In the genomic region with DNA sequence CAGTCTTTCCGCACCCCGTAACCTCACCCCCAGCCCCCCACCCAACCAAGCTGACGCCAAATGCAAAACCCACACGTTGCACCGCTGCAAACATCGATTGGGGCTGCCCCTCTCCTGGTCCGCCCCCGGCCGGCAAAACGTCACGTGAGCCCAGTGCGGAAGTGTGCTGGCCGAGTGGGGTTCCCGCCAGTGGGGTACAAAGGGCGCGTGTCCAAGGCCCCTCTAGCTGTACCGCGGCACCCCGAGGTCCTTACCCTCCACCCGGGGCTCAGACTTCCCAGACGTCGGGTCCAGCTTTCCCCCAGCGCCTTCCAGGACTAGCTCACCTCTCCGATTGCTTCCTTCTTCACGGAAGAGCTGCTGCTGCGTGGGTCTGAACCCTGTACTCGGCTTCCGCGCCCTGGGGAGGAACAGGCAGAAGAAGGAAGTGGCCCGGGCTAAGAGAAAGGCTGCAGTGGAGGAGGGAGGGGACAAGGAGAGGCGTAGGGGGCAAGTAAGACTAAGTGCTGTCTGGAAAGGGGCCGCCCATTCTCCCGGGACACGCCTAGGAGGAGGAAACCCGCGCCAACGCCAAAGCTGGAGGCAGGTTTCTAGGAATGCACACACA, we compare ENCODE assay signal across 8 mouse cellular contexts. TPM values are rescaled to one million over a fixed set of nuclear protein-coding genes. Genes with fewer than 3 reads are reported as not detected.
DNase-seq lines count a peak whose midpoint lies in the region; ATAC-seq and TF ChIP-seq lines count a peak whose summit lies in the region.

Gene Abracl (minus strand): TSS at position 548 of the 607 bp plus-strand sequence.

- H3K9ac ChIP-seq in heart, embryonic 12.5 days: peak within 1 kb of the TSS; percentile 97
- H3K9ac ChIP-seq in kidney, embryonic 16.5 days (replicated peaks; ENCODE audit: low read length): peak within 1 kb of the TSS; percentile 82
- H3K9ac ChIP-seq in liver, adult 2 months (ENCODE audit: low read depth, low read length): peak within 1 kb of the TSS; percentile 80

- peak within 1 kb of the TSS; percentile 87 for H3K4me2 ChIP-seq in heart, embryonic 12.5 days
- peak within 1 kb of the TSS; percentile 79 for H3K4me2 ChIP-seq in kidney, embryonic 16.5 days (replicated peaks; ENCODE audit: low read depth, low read length)

- no peaks in the 10 kb centered on the region for H3K27me3 ChIP-seq in heart, embryonic 12.5 days (replicated peaks)
- H3K27me3 ChIP-seq in kidney, embryonic 16.5 days (ENCODE audit: insufficient read depth, low read length): no peaks in the 10 kb centered on the region
- H3K27me3 ChIP-seq in liver, adult 2 months (ENCODE audit: control insufficient read depth, insufficient read depth, low read length): no peaks in the 10 kb centered on the region

- TF ChIP-seq CTCF in liver, adult 2 months (IDR thresholded peaks at IDR 0.05; ENCODE audit: low read depth, low read length): peak; percentile 30; the same call in 1 of the 2 replicates

- H3K4me1 ChIP-seq in brown adipose tissue, adult 24 weeks (ENCODE audit: control insufficient read depth, insufficient read depth, insufficient read length, low read length): 0 out of 2 replicates have a peak, but pooled peaks cover 2% of the 10 kb centered on the region
- peaks cover 13% of the 10 kb centered on the region for H3K4me1 ChIP-seq in heart, embryonic 12.5 days (replicated peaks)
- H3K4me1 ChIP-seq in kidney, embryonic 16.5 days (ENCODE audit: insufficient read depth, low read length): peaks cover 7% of the 10 kb centered on the region
- H3K4me1 ChIP-seq in liver, adult 2 months (ENCODE audit: control insufficient read depth, insufficient read depth, low read length): peaks cover 2% of the 10 kb centered on the region; the same call in 1 of the 2 replicates

- H3K79me2 ChIP-seq in liver, adult 2 months (ENCODE audit: control insufficient read depth, insufficient read depth, low read length): no peaks in the 10 kb centered on the region; the same call in 1 of the 2 replicates

- WGBS in heart, embryonic 12.5 days: under 1% methylated on average over 37 of the region's 37 CpGs
- WGBS in kidney, embryonic 16.5 days: under 1% methylated on average over 37 of the region's 37 CpGs
- WGBS in liver, adult 2 months: under 1% methylated on average over 37 of the region's 37 CpGs

- TF ChIP-seq POLR2A in liver, adult 2 months (IDR thresholded peaks at IDR 0.05; ENCODE audit: extremely low read depth, insufficient read depth, low read length): peak; percentile 46; the same call in 1 of the 2 replicates

- peak; percentile 51 for DNase-seq in liver, adult 2 months (ENCODE audit: extremely low read depth, low read depth, low spot score)
- DNase-seq in spleen, postnatal 4 days (ENCODE audit: low spot score in 2 of 2): peak; percentile 74 to 87

- peak; percentile 87 for ATAC-seq in CD4-positive, CD25-positive, alpha-beta regulatory T cell, adult 4 months
- ATAC-seq in erythroid progenitor cell, adult 5-6 weeks (replicated peaks; ENCODE audit: low FRiP score, poor library complexity, severe bottlenecking): peak; percentile 77
- ATAC-seq in heart, embryonic 12.5 days (ENCODE audit: insufficient number of reproducible peaks, low FRiP score): peak; percentile 91
- peak; percentile 96 for ATAC-seq in kidney, embryonic 16.5 days (ENCODE audit: low FRiP score, low TSS enrichment)
- peak; percentile 96 for ATAC-seq in monocyte, adult 5-6 weeks (replicated peaks; ENCODE audit: insufficient number of reproducible peaks, low FRiP score, low TSS enrichment, poor library complexity, severe bottlenecking)

- H3K27ac ChIP-seq in brown adipose tissue, adult 24 weeks (replicated peaks; ENCODE audit: low read depth, low read length): peak within 1 kb of the TSS; percentile 82
- H3K27ac ChIP-seq in heart, embryonic 12.5 days (ENCODE audit: poor library complexity, severe bottlenecking): peak within 1 kb of the TSS; percentile 99
- H3K27ac ChIP-seq in kidney, embryonic 16.5 days (ENCODE audit: low read length): peak within 1 kb of the TSS; percentile 93
- peak within 1 kb of the TSS; percentile 68 for H3K27ac ChIP-seq in liver, adult 2 months (replicated peaks; ENCODE audit: insufficient read depth, low read depth, low read length)

- no peaks in the 10 kb centered on the region for H3K9me3 ChIP-seq in heart, embryonic 12.5 days (replicated peaks)
- no peaks in the 10 kb centered on the region for H3K9me3 ChIP-seq in kidney, embryonic 16.5 days (ENCODE audit: low read length)

- H3K4me3 ChIP-seq in brown adipose tissue, adult 24 weeks (ENCODE audit: insufficient read depth, low read depth, low read length): peak within 1 kb of the TSS; percentile 93
- peak within 1 kb of the TSS; percentile 97 for H3K4me3 ChIP-seq in heart, embryonic 12.5 days
- H3K4me3 ChIP-seq in kidney, embryonic 16.5 days (ENCODE audit: low read length): peak within 1 kb of the TSS; percentile 79
- peak within 1 kb of the TSS; percentile 82 for H3K4me3 ChIP-seq in liver, adult 2 months (ENCODE audit: insufficient read depth, low read depth, low read length)

- H3K36me3 ChIP-seq in heart, embryonic 12.5 days: peaks cover 12% of the 10 kb centered on the region
- H3K36me3 ChIP-seq in kidney, embryonic 16.5 days (ENCODE audit: insufficient read depth, low read length): peaks cover 5% of the 10 kb centered on the region; the same call in 1 of the 2 replicates
- H3K36me3 ChIP-seq in liver, adult 2 months (ENCODE audit: control insufficient read depth, insufficient read depth, low read length): 0 out of 2 replicates have a peak, but pooled peaks cover 1% of the 10 kb centered on the region

RNA-seq across cellular contexts. Expression of gene Abracl, which starts in this region (rescaled TPM):
- 100 to 1,000 TPM; 346 to 495 TPM for polyA plus RNA-seq in CD4-positive, CD25-positive, alpha-beta regulatory T cell, adult 4 months (2017; shearing (Covaris generic))
- polyA plus RNA-seq in brown adipose tissue, adult 24 weeks (2012; ENCODE audit: insufficient read depth, insufficient read length, missing spikeins): 40.5 and 44.3 TPM in 2 replicates
- total RNA-seq in erythroid progenitor cell, adult 5-6 weeks (2015; ENCODE audit: low replicate concordance): 56.2 and 99.1 TPM in 2 replicates
- 18.2 and 25.7 TPM in 2 replicates for total RNA-seq in erythroid progenitor cell, adult 5-6 weeks (2017; ENCODE audit: low replicate concordance)
- polyA plus RNA-seq in heart, embryonic 12.5 days (2016; fragmentation: Nextera tagmentation; extraction: Ambion mirVana): 205 and 207 TPM in 2 replicates
- polyA plus RNA-seq in kidney, embryonic 16.5 days (2015; fragmentation: Nextera tagmentation; extraction: Ambion mirVana): 102 and 111 TPM in 2 replicates
- total RNA-seq in liver, adult 2 months (2014; rRNA removed): 13.2 and 14.3 TPM in 2 replicates
- polyA plus RNA-seq in liver, adult 2 months (2012; rRNA removed): 5.8 and 6.3 TPM in 2 replicates
- total RNA-seq in monocyte, adult 5-6 weeks (2017): 279 to 315 TPM (median 280 TPM) in 3 replicates

Comparison
In these comparisons a context has a peak if more than half of its experiments do, and no peak if none do; other contexts are left out.
1. Peak in every context shown above with its lines: DNase-seq, ATAC-seq, H3K4me3 ChIP-seq and H3K27ac ChIP-seq.